Comparison of ENCODE assay signal across 7 mouse cellular contexts in the genomic region with DNA sequence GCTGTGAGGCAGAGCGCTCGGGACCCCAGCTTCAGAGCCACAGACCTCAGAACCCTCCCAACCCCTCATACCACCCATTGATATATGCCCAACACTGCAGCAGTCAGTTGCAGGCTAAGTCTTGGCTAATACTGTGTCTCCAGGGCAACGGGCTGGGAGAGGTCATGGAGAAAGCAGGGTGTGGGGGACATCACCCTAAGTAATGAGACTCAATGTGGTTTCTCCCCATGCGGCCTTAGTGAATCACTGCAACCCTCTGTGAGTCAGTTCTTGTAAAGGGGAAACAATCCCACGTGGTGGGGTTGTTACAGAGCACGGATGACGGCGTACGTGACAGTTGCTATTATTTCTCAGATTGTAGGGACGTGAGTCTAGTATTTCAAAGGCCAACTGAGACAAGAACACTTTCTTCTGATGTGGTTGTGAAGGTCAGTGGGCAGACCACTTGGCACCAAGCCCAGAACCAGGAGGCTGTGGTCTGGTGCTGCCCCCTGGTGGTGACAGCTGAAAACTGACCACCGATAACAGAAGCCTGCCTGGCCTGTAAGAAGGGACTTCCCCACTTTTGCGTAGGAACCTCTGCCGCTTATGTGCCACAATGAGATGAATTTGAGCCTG. TPM values are rescaled to one million over a fixed set of nuclear protein-coding genes. Genes with fewer than 3 reads are reported as not detected.
DNase-seq lines count a peak whose midpoint lies in the region; ATAC-seq lines count a peak whose summit lies in the region.

No protein-coding gene starts in this region.

- H3K27ac ChIP-seq in midbrain, embryonic 12.5 days (replicated peaks), result no peak overlapping the region

- peak; percentile 89 for ATAC-seq in inflammation-experienced regulatory T-cells, adult 6 months
- ATAC-seq in midbrain, embryonic 12.5 days (ENCODE audit: low FRiP score, low read depth), result peak; percentile 53

- no peaks in the 10 kb centered on the region for H3K9me3 ChIP-seq in midbrain, embryonic 12.5 days

- no peak overlapping the region for H3K9ac ChIP-seq in midbrain, embryonic 12.5 days (replicated peaks)

- no peaks in the 10 kb centered on the region for H3K36me3 ChIP-seq in midbrain, embryonic 12.5 days

- WGBS in midbrain, embryonic 12.5 days, result 48% methylated on average over 13 of the region's 13 CpGs

- peak; percentile 81 for DNase-seq in adipocyte (ENCODE audit: low spot score)
- DNase-seq in cerebellum, postnatal 36 days, result peak; percentile 83 to 88
- peak; percentile 83 for DNase-seq in gastrocnemius, adult 18-20 months (ENCODE audit: low spot score)
- peak; percentile 85 to 88 for DNase-seq in left cerebral cortex, postnatal 14 days (ENCODE audit: low spot score in 2 of 2)
- DNase-seq in right cerebral cortex, postnatal 4 days, result peak; percentile 87

- H3K4me1 ChIP-seq in midbrain, embryonic 12.5 days, result peaks cover 5% of the 10 kb centered on the region; the same call in 1 of the 2 replicates

- H3K27me3 ChIP-seq in midbrain, embryonic 12.5 days, result peaks cover 12% of the 10 kb centered on the region

- H3K4me2 ChIP-seq in midbrain, embryonic 12.5 days (replicated peaks), result no peak overlapping the region

- intact Hi-C loops in left cerebral cortex, postnatal 14 days (cut with DNase I), result no loop called here

- no peak overlapping the region for H3K4me3 ChIP-seq in midbrain, embryonic 12.5 days

RNA-seq across cellular contexts. Expression of a gene that starts 10.3 kb away (rescaled TPM):
- 100 to 1,000 TPM; 124 to 139 TPM for total RNA-seq in gastrocnemius, adult 18-20 months (2021)
- 10 to 100 TPM; 58.3 to 83.2 (median 61.4) TPM for polyA plus RNA-seq in inflammation-experienced regulatory T-cells, adult 6 months (2017; shearing (Covaris generic))
- 10 to 100 TPM in 1 of 2 experiments, 1 to 10 TPM in 1; 9.9 to 14.1 TPM for total RNA-seq in left cerebral cortex, postnatal 14 days (2021)
- 16.9 and 18.2 TPM in 2 replicates for polyA plus RNA-seq in midbrain, embryonic 12.5 days (2016; fragmentation: Nextera tagmentation; extraction: Ambion mirVana)

RNA-seq across cellular contexts. Expression of a gene that starts 18.2 kb away (rescaled TPM):
- total RNA-seq in gastrocnemius, adult 18-20 months (2021), result 10 to 100 TPM; 17.3 to 23.8 TPM
- polyA plus RNA-seq in inflammation-experienced regulatory T-cells, adult 6 months (2017; shearing (Covaris generic)), result 10 to 100 TPM; 19.6 to 30.9 (median 29.4) TPM
- total RNA-seq in left cerebral cortex, postnatal 14 days (2021), result 10 to 100 TPM; 19.5 to 28.5 TPM
- 15.9 and 16.7 TPM in 2 replicates for polyA plus RNA-seq in midbrain, embryonic 12.5 days (2016; fragmentation: Nextera tagmentation; extraction: Ambion mirVana)

RNA-seq across cellular contexts. Expression of a gene that starts 43.0 kb away (rescaled TPM):
- under 1 TPM in 1 of 2 experiments, not detected in 1; 0.24 TPM for total RNA-seq in gastrocnemius, adult 18-20 months (2021)
- polyA plus RNA-seq in inflammation-experienced regulatory T-cells, adult 6 months (2017; shearing (Covaris generic)), result 10 to 100 TPM; 62.0 to 95.1 (median 90.5) TPM
- 1 to 10 TPM; 2.5 to 5.0 TPM for total RNA-seq in left cerebral cortex, postnatal 14 days (2021)
- polyA plus RNA-seq in midbrain, embryonic 12.5 days (2016; fragmentation: Nextera tagmentation; extraction: Ambion mirVana), result 0.70 and 0.86 TPM in 2 replicates

RNA-seq across cellular contexts. Expression of a gene that starts 57.7 kb away (rescaled TPM):
- total RNA-seq in gastrocnemius, adult 18-20 months (2021), result 10 to 100 TPM; 63.4 to 85.0 TPM
- not detected for polyA plus RNA-seq in inflammation-experienced regulatory T-cells, adult 6 months (2017; shearing (Covaris generic))
- 100 to 1,000 TPM; 112 to 118 TPM for total RNA-seq in left cerebral cortex, postnatal 14 days (2021)
- 12.0 and 15.0 TPM in 2 replicates for polyA plus RNA-seq in midbrain, embryonic 12.5 days (2016; fragmentation: Nextera tagmentation; extraction: Ambion mirVana)

Comparison
In these comparisons a context has a peak if more than half of its experiments do, and no peak if none do; other contexts are left out.
1. RNA of a gene that starts 10.3 kb away (total RNA-seq): 124 to 139 TPM in gastrocnemius, adult 18-20 months; 9.9 to 14.1 TPM in left cerebral cortex, postnatal 14 days; every median in the first group is over 4 times any median in the second.
2. Peak in every context shown above with its lines, with median percentiles within 50 percentile points of each other: DNase-seq.